Mouse (Mus musculus): Measurements from ENCODE around the gene Bmpr2.

Bmpr2 gene

DNA sequence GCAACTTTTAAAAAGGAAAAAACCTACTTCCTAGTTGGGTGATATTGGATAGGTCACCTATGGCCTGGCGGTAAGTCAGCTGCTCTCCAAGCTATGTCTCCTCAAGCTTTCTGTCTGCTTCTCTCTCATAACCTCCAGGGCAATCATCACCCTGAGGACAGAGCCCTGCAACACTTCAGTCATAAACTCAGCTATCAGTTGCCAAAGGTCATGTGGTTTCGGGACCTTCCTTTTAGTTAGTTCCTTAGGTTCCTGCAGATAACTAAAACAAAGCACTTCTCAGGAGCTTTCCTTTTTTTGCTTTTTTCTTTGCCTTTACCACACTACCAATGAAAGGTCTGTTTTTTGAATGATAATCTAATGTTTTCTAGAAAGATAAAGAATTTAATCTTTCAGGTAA, 136.5 kb downstream of the Bmpr2 start:
- no peak for DNase-seq (ENCODE audit: low spot score in 2 of 2)

DNA sequence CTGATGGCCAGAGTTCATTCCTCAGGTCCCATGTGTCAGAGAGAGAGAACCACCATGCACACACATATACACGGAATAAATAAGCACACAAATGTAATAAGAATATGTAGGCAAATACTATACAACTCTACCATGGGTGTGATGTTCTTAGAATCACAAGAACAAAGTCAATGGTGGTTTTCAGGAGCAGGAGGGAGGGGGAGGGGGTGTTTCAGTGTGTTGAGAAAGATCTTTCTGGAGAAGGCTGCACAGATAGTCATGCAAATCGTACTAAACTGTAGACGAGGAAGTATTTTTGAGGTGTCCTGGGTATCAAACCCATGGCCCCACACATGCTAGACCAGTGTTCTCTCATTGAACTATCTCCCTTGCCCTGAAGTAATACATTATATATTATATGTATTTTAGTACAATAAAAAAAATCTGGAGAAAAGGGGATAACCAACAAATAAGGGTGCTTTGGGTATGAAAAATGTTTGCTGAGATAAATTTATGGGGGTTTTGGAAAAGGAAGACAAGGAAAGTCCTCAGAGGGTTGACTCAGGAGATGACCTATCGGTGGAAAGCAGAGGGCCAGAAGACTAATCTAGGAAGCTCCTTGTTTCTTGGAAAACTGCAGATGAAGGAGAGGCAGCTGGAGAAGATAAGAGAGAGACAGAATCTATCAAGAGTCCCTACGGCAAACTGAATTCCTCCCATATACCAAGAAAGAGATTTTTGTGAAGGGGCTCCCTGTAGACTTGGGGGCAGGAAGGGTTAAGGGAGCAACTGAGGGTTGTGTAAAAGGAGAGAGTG, 138.1 kb downstream of the Bmpr2 start:
- DNase-seq (ENCODE audit: low spot score in 2 of 2) = no peak

DNA sequence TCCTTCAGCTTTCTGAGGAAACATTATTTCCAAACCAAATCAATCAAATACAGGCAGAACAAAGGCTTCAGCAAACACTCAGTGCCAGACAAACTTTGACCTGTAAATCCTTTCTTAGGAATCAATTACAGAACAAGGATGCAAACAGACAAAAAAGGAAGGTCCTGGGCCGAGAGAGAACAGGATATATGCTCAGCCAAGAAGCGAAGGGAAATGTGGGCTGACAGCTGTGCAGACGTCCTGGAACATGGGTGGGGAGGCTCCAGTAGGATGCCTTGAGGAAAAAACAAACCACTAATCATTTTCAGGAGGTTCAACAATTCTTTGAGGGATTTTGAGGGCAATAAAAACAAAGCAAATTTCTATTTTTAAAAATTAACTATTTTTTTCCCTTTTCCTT, 139.4 kb downstream of the Bmpr2 start:
- no peak for DNase-seq (ENCODE audit: low spot score in 2 of 2)

DNA sequence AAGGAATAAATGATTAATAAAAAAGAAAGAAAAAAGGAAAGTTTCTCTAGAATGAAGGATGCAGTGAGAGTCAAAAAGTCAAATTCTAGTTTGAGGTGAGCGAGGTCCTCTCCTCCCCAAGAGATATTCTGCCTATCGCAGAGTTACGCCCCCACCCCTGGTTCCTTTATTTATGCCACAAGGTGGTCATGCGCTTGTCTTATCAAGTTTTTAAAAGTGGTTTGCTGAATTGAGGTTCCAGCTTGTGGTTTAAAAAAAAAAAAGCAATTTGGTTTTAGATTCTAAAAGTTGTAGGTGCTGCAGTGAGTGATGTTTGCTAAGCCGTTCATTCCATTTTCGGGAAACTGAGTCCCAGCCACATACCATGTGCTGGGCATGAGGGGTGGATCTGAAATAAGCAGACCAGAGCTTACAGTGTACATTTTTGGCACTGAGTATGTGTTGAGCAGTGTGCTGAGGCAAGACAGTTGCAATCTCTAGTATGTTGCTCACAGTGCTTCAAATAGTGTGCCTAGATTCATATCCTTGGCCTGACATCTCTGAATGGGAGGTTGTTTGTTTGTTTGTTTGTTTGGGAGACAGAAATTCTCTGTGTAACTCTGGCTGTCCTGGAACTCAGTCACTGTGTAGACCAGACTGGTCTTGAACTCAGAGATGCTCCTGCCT, 141.6 kb downstream of the Bmpr2 start:
- DNase-seq (ENCODE audit: low spot score in 2 of 2) = no peak

DNA sequence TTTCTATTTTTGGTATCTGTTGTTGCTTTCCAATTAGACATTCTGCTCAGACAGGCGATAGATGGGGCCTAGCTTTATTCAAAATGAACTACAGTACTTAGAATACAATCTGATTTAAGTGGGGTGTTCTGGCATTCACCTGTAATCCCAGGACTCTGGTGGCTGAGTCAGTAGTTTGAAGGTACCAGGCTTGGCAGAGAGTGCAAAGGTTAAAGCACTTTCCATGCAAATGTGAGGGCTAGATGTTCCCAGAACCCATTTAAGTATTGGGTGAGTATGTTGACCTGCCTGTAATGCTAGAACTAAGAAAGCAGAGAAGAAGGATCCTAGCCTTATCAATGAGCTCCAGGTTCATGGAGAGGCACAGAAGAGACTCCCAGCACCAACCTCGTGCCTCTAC, 142.7 kb downstream of the Bmpr2 start:
- no peak for DNase-seq (ENCODE audit: low spot score in 2 of 2)

DNA sequence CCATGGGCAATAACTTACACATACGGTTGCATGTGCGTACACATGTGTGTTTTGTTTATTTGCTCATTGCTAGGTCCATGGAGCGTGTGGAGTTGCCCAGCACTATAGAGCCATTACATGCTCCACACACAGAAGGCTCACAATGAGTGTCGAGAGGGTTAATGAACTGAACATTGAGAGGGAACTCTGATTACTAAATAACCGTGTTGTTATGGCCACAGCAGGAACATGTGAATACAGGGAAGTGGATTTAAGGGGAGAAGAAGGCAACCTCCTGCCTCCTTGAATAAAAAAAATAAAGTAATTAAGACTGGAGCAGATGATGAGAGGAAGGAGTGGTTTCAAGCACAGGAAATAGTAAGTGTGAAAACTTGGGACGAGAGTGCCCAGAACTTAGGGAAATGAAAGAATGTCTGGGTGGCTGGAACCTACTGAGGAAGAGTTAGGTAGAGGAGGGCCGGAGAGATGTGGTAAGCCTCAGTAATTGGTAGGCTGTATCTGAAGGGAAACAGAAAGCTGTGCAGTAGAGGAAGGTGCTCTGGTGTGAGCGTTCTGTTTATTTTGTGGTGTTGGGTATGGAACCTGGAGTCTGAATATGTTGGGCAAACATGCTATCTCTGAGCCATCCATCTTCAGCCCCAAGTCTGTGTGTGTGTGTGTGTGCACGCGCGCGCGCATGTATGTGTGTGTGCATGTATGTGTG, 143.8 kb downstream of the Bmpr2 start:
- DNase-seq (ENCODE audit: low spot score in 2 of 2) = no peak

DNA sequence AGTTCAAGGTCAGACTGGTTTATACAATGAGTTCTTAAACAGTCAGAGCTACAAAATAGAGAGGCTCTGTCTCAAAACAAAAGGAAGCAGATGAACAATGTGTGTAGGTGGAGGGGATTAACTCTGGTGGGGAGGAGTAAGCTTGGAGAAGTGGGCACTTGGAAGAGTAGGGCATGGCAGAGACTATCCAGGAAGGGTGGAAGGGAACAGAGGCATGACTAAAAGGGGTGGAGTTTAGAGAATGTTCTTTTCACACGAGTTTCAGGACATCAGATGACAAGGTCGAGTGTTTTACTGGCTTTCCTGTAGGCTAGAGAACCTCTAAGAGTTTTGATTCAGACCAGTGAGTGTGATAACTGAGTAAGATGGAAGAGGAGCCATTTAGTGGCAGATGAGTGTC, 144.5 kb downstream of the Bmpr2 start:
- no peak for DNase-seq (ENCODE audit: low spot score in 2 of 2)

DNA sequence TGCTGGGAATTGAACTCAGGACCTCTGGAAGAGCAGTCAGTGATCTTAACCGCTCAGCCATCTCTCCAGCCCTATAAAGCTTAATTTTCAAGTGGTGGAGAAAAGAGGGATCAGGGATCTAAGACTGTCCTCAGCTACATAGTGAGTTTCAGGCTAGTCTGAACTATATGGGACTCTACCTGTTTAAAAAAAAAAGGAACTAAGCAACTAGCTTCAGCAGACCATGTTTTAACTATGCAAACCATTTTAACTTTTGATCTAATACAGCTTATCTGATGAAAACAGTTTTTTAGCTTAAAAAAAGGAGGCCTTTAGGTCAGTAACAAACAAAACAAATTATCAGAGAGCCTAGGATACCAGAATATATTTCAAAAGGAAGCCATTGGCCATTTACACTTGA, 147.7 kb downstream of the Bmpr2 start:
- DNase-seq (ENCODE audit: low spot score in 2 of 2) = no peak

DNA sequence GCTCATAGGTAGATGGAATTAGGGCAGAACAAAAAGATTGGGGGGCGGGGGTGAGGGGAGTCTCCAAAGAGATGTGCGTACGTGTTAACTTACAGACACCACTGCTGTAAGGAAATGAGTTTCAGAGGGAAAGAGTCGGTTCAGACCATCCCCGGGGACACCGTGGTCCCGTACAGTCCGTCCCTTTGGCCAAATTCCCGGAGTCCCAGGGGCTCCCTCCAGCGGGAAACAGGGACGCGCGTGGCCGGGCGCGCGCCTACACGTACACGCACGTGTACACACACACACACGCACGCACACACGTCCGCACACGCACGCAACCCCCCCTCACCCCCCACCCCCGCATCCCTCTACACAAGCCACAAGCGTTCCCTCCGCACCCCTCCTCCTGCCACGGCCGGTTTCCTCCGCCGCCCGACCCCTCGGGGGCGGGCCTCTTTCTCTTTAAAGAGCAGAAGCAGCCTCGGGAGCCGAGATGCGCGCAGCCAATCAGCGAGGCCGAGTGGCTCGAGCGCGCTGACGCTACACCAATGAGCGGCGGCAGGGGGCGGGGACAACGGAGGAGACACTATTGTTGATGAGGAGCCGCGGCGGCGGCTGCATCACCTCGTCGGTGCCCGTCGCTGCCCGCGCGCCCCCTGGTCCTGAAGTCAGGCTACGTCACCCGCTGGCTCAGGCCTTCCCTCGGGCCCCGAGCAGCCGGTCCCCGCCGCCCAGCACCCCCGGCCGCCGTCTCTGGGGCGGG, 149.4 kb downstream of the Bmpr2 start, which contains the start of gene Fam117b:
Gene Fam117b (plus strand): TSS at position 594 of the 745 bp plus-strand sequence.
- peak; percentile 97 to 99 for DNase-seq (ENCODE audit: low spot score in 2 of 2)

DNA sequence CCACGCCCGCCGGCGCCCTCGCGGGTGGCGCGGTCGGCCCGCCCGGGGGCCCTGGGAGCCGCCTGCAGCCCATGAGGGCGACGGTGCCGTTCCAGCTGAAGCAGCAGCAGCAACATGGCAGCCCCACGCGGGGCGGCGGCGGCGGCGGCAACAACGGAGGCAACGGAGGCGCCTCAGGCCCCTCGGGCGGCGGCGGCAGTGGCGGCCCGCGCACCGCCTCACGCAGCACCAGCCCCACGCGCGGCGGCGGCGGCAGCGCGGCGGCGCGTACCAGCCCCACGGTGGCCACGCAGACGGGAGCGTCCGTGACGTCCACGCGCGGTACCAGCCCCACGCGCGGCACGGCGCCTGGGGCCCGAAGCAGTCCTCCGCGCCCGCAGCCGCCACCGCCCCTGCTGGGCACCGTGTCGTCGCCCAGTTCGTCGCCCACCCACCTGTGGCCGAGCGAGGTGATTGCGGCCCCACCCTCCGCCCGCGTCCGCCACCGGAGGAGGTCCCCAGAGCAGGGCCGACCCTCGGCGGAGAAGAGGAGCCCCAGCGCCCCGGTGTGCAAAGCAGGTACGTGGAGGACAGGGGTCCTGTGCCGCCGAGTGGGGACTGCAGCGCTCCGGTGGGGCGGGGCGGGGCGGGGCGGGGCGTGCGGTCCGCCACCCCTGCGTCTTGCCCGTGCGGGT, 150.1 kb downstream of the Bmpr2 start:
- peak in 1 of 2 experiments; percentile 28 for DNase-seq (ENCODE audit: low spot score in 2 of 2)

DNA sequence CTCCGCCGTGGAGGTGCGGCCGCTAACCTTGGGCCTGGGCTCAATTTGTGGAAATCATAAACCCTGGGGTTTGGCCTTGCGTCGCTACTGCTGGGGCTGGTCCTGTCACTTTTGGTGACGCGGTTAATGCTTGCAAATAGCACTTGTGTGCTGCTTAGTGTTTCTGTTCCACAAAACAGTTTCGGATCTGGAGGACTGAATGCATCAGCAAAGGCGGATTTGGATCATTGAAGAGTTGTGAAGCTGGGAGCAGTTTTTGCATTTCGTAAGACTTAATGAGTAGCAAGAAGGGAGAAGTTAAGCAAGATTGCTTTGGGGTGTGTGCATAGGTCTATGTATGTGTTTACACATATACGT, 150.6 kb downstream of the Bmpr2 start:
- peak in 1 of 2 experiments; percentile 30 for DNase-seq (ENCODE audit: low spot score in 2 of 2)

DNA sequence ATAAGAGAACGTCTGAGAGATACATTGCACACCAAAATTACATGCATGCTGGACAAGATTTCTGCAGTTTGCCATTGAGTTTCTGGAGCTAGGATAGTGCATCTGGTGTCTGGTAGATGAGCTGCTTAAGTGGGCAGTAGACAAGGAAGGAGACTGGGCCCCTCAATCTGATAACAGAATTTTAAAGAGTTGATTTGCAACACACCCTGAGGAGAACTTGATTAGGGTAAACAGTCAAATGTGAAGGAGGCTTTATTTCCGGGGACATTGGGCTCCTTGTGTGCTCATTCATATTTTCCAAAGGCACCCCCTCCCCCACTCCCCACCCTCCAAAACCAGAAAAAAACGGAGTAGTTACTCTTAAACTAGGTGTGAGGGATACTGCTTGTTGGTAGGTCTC, 151.6 kb downstream of the Bmpr2 start:
- DNase-seq (ENCODE audit: low spot score in 2 of 2) = no peak

DNA sequence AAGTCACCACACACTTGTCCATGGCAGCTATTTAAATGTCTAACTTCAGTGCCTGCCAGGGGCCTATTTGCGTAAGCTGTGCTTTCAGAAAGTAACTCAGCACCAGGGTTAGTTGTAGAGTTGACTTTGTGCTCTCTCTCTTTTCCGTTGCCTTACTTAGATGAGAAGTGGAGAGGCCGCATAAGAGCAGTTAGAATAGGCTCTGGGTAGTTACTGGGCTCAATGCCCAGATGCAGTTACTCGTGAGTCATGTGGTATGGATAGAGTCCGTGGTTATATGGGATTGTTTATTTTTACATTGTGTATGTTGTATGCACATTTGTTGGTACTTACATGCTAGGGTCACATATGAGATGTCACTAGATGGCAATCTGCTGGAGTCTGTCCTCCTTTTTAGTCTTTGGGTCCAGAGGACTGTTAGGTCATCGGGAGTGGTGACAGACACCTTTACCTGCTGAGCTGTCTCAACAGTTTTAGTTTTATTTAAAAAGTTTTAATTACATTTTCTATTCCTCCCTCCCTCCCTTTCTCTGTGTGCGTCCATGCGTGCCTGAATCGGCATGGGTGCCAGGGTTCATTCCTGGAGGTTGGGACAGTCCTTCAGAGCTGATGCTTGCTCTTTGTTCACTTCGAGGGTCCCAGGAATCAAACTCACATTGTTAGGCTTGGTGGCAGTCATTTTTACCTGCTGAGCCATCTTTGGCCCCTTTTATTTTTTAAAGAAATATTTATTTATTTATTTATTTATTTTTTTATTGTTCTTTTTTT, 152.8 kb downstream of the Bmpr2 start:
- DNase-seq (ENCODE audit: low spot score in 2 of 2) = no peak

DNA sequence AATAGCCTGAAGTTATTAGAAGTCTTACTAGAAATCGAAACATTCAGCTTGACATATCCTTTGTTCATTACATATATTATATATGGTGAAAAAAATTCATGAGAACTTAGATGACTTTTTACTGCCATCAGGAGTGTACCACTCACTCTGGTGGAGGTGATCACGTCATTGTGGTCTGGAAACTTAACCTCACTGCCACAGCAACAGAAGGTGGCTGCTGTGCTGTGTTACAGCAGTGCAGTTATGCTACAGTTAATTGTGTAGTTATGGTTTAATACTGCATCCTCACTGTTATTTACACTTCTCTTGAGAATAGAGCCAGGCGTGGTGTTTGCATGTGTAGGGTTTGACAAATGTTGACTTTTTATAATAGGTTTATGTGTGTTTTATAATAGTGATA, 154.2 kb downstream of the Bmpr2 start:
- no peak for DNase-seq (ENCODE audit: low spot score in 2 of 2)

DNA sequence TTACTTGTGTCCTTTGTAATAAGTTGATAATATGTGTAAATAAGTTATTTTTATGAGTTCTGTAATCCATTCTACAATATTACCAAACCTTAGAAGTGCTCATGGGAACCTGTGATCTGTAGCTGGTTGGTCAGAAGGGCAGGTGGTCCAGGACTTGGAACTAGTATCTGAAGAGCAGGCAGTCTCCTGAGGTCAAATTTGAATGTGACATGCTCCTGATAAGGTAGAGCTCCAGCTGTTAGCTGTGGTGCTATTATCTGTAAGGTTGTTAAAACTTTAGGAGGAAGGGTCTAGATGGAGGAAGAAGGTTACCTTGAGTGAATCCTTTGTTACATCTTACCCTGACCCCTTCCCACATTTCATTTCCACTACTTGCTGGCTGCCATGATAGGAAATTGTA, 154.9 kb downstream of the Bmpr2 start:
- no peak for DNase-seq (ENCODE audit: low spot score in 2 of 2)

DNA sequence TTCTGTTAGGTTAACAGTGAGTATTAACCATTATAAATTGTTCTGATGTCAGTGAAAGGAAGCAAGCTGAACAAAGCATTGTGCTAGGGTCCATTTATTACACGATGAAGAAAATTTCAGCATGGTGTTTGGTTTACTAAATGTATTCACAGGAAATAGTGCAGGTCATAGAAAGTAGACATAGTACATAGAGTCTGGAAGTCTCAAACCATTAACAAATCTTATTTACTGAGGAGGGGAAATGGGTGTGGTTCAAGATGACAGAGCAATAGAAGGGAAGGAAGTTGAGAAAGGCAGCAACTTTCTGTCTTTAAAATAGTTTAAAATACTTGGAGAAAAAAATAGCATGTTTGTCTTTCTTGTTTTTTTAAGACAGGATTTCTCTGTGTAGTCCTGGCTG, 160.0 kb downstream of the Bmpr2 start:
- no peak for DNase-seq (ENCODE audit: low spot score in 2 of 2)

DNA sequence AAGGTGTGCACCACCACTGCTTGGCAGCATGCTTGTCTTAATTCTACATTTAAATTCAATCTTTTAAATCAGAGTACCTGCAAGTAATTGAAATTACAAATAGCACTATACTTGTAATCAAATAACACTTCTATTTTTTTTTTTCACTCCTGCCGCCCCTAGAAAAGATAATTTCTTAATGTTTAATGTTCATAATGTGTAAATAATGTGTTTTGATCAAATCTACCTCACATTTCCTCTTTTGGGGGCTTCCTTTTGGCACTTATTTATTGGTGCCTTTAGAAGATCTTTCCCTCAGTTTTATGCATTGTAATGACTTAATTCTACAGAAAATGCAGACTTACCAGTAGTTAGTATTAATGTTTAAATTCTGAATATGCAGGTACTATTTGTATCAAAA, 160.5 kb downstream of the Bmpr2 start:
- DNase-seq (ENCODE audit: low spot score in 2 of 2) = no peak

DNA sequence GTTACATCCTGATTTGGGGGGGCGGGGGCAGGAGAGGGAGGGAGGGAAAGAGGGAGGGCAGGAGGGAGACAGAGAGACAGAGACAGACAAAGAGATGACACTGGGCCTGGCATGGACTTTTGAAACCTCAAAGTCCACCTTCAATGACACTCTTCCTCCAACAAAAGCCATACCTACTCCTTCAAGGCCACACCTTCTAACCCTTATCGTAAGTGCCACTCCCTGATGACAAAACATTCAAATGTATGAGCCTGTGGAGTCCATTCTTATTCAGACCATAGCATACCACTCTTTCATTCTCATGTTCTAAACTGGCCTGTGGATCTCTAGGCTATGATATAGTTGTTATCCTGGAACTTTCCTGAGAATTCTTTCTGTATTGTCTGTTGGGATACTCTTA, 161.2 kb downstream of the Bmpr2 start:
- no peak for DNase-seq (ENCODE audit: low spot score in 2 of 2)

DNA sequence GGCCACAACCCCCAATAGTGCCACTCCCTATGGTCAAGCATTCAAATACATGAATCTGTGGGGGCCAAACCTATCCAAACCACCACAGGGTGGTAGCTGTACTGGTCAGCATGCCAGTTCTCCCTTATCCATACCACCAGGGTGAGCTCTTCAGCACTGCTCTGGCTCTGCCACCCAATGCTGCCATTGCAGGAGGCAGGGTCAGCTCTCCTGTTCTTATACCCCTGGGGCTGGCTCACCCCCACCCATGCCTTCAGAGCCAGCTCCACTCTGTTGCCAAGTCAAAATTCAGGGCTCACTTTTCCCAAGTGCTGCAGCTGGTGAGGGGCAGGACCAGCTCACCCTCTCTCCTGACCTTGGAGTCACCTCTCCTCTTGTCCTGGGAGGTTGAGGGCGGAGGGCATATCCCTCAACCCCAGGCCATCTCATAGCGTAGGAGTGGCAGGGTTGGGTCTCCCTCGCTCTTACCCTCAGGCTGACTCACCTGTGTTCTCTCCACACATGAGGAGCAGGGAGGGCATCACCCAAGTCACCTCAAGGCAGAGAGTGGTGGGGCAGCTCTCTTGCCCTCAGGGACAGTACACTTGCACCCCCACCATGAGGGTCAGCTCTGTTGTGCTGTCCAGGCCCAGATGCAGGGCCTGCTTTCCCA, 162.9 kb downstream of the Bmpr2 start:
- DNase-seq (ENCODE audit: low spot score in 2 of 2) = no peak

DNA sequence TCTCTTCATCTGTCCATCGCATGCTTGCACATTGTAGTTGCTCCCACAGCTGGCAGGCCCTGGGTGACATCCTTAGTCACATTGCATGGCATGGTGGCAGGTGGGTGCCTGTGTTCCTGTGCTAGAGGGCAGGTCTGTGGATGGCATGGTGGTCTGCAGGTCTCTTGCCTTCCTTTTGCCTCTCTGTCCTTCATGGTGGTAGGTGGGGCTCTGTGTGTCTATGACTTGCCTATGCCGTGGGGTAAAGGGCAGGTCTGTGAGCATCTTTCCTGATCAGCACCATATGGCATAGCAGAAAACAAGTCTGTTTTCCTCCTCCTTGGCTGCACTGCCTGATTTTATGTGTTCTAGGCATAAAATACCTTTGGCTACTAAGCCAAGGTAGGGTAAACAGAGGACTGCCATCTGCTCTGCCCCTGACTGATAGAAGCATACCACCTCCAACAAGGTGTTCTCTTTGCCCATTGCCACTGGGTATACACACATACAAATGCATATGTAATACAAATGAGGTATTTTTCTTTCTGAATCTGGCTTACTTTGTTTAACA, 164.0 kb downstream of the Bmpr2 start:
- no peak for DNase-seq (ENCODE audit: low spot score in 2 of 2)
